Comparison of ENCODE assay signal across 19 mouse cellular contexts in the genomic region with DNA sequence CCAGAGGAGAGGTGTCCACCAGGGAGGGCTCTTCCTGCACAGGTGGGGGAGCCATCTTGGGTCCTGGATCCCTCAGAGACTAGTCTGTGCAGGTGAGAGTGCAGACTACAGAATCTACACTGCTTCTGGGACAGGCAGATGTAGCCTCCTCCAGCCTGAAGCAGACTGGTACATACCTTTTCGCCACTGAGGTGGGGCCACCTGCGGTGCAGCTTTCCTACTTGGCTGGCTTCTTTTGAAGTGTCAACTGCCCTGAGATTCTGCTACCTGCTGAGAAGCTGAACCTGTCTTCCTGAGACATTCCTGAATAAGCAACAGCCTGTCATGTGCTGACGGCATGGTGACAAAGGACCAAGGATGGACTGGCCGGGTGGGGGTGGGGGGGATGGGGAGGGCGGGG. TPM values are rescaled to one million over a fixed set of nuclear protein-coding genes. Genes with fewer than 3 reads are reported as not detected.
DNase-seq lines count a peak whose midpoint lies in the region; ATAC-seq and TF ChIP-seq lines count a peak whose summit lies in the region.
"Not testable (repeated sequence)": the region's sequence is repeated elsewhere in the genome, so short reads cannot be mapped to it uniquely, and the experiment has no call there.
"Had no signal": no experiment of that assay in that cellular context is flagged by ENCODE, and none has a peak within 500 bp of the region (broad histone marks: within the 10 kb centered on the region; RNA-seq: fewer than 3 reads in every experiment).

No protein-coding gene starts in this region.

- DNase-seq in R1 (ENCODE audit: low read depth, low spot score) = peak; percentile 80
- peak; percentile 14 for DNase-seq in midbrain, embryonic 10.5 days (ENCODE audit: low spot score)

- not testable (repeated sequence) for H3K36me3 ChIP-seq in ES-Bruce4 (ENCODE audit: control insufficient read depth, insufficient read depth, low read length, poor library complexity, severe bottlenecking); embryonic facial prominence, embryonic 13.5 days; heart, embryonic 12.5 days; heart, embryonic 15.5 days; midbrain, embryonic 10.5 days

- not testable (repeated sequence) for H3K27me3 ChIP-seq in ES-Bruce4 (ENCODE audit: control insufficient read depth, insufficient read depth, low read length, poor library complexity, severe bottlenecking); embryonic facial prominence, embryonic 13.5 days; heart, embryonic 12.5 days (replicated peaks); heart, embryonic 15.5 days; midbrain, embryonic 10.5 days (ENCODE audit: low read depth, poor library complexity, severe bottlenecking)

- peak overlapping the region; percentile 4 for H3K4me3 ChIP-seq in ES-Bruce4 (ENCODE audit: low read depth, low read length)
- not testable (repeated sequence) for H3K4me3 ChIP-seq in embryonic facial prominence, embryonic 13.5 days; heart, embryonic 15.5 days; midbrain, embryonic 10.5 days
- H3K4me3 ChIP-seq in heart, embryonic 12.5 days = 0 out of 2 replicates have a peak overlapping the region, but pooled peaks have one; percentile 9

- H3K27ac ChIP-seq in ES-Bruce4 (ENCODE audit: insufficient read depth, low read length) = peak overlapping the region; percentile 66
- H3K27ac ChIP-seq in embryonic facial prominence, embryonic 13.5 days; heart, embryonic 12.5 days (ENCODE audit: poor library complexity, severe bottlenecking); heart, embryonic 15.5 days; midbrain, embryonic 10.5 days (replicated peaks): not testable (repeated sequence)

- not testable (repeated sequence) for TF ChIP-seq CTCF in ES-Bruce4 (IDR thresholded peaks at IDR 0.05; ENCODE audit: low read depth, low read length)

- not testable (repeated sequence) for TF ChIP-seq POLR2A in ES-Bruce4 (IDR thresholded peaks at IDR 0.05; ENCODE audit: insufficient read depth, low read length)

- H3K4me1 ChIP-seq in ES-Bruce4 (ENCODE audit: control insufficient read depth, insufficient read depth, low read length); embryonic facial prominence, embryonic 13.5 days; heart, embryonic 12.5 days (replicated peaks); heart, embryonic 15.5 days (replicated peaks); midbrain, embryonic 10.5 days: not testable (repeated sequence)

- 30% methylated on average over 5 of the region's 5 CpGs for WGBS in embryonic facial prominence, embryonic 13.5 days
- WGBS in heart, embryonic 12.5 days = 25% methylated on average over 5 of the region's 5 CpGs
- 36% methylated on average over 5 of the region's 5 CpGs for WGBS in heart, embryonic 15.5 days
- WGBS in midbrain, embryonic 10.5 days = 14% methylated on average over 5 of the region's 5 CpGs

- ATAC-seq in embryonic facial prominence, embryonic 13.5 days (ENCODE audit: insufficient number of reproducible peaks, insufficient read depth, low FRiP score, low TSS enrichment, low read depth); heart, embryonic 12.5 days (ENCODE audit: insufficient number of reproducible peaks, low FRiP score); heart, embryonic 15.5 days (replicated peaks; ENCODE audit: insufficient number of reproducible peaks, insufficient read depth, low FRiP score, low read depth): not testable (repeated sequence)

- peak; percentile 73 for TF ChIP-seq EP300 in ES-Bruce4 (IDR thresholded peaks at IDR 0.05; ENCODE audit: insufficient read depth, low read depth, low read length)

- H3K9me3 ChIP-seq in ES-Bruce4 (replicated peaks; ENCODE audit: control insufficient read depth, insufficient read depth, low read length, poor library complexity, severe bottlenecking); embryonic facial prominence, embryonic 13.5 days; heart, embryonic 12.5 days (replicated peaks); heart, embryonic 15.5 days (replicated peaks); midbrain, embryonic 10.5 days (replicated peaks): not testable (repeated sequence)

- H3K9ac ChIP-seq in ES-Bruce4 (ENCODE audit: low read depth, poor library complexity, severe bottlenecking) = peak overlapping the region; percentile 64; the same call in 1 of the 2 replicates
- H3K9ac ChIP-seq in embryonic facial prominence, embryonic 13.5 days; heart, embryonic 12.5 days; heart, embryonic 15.5 days: not testable (repeated sequence)

- peak overlapping the region; percentile 16; the same call in 1 of the 2 replicates for H3K4me2 ChIP-seq in embryonic facial prominence, embryonic 13.5 days
- H3K4me2 ChIP-seq in heart, embryonic 12.5 days = peak overlapping the region; percentile 55
- peak overlapping the region; percentile 34; the same call in 1 of the 2 replicates for H3K4me2 ChIP-seq in heart, embryonic 15.5 days

RNA-seq across cellular contexts. Expression of gene Clca4b, which starts 15.0 kb away (rescaled TPM):
- 0.87 and 1.5 TPM in 2 replicates for polyA plus RNA-seq in ES-Bruce4 (2011; ENCODE audit: insufficient read depth, insufficient read length, low read depth, missing spikeins)
- polyA plus RNA-seq in embryonic facial prominence, embryonic 13.5 days (2015; fragmentation: Nextera tagmentation; extraction: Ambion mirVana) = 1.3 TPM in 1 of 2 replicates, not detected in the other
- polyA plus RNA-seq in heart, embryonic 12.5 days (2016; fragmentation: Nextera tagmentation; extraction: Ambion mirVana) = not detected in 2 replicates
- polyA plus RNA-seq in heart, embryonic 15.5 days (2015; fragmentation: Nextera tagmentation; extraction: Ambion mirVana) = not detected in 2 replicates
- polyA plus RNA-seq in midbrain, embryonic 10.5 days (2016; fragmentation: Nextera tagmentation; extraction: Ambion mirVana) = not detected in 2 replicates
- polyA plus RNA-seq: activated CD4-positive, CD25-positive, alpha-beta regulatory T cell, adult 4 months; brain, embryonic 14.5 days; cortical plate, adult 2 months; embryonic facial prominence, embryonic 10.5 days; embryonic facial prominence, embryonic 14.5 days; forebrain, embryonic 10.5 days; forebrain, embryonic 14.5 days; forebrain, postnatal 0 days; frontal cortex, adult 2 months; hindbrain, embryonic 12.5 days; hindbrain, embryonic 15.5 days had no signal

RNA-seq across cellular contexts. Expression of gene Clca4a, which starts 27.5 kb away (rescaled TPM):
- not detected in 2 replicates for polyA plus RNA-seq in ES-Bruce4 (2011; ENCODE audit: insufficient read depth, insufficient read length, low read depth, missing spikeins)
- polyA plus RNA-seq in embryonic facial prominence, embryonic 13.5 days (2015; fragmentation: Nextera tagmentation; extraction: Ambion mirVana) = 0.07 and 0.70 TPM in 2 replicates
- not detected in 2 replicates for polyA plus RNA-seq in heart, embryonic 12.5 days (2016; fragmentation: Nextera tagmentation; extraction: Ambion mirVana)
- polyA plus RNA-seq in heart, embryonic 15.5 days (2015; fragmentation: Nextera tagmentation; extraction: Ambion mirVana) = not detected in 2 replicates
- not detected in 2 replicates for polyA plus RNA-seq in midbrain, embryonic 10.5 days (2016; fragmentation: Nextera tagmentation; extraction: Ambion mirVana)
- polyA plus RNA-seq: activated CD4-positive, CD25-positive, alpha-beta regulatory T cell, adult 4 months; brain, embryonic 14.5 days; cortical plate, adult 2 months; embryonic facial prominence, embryonic 14.5 days; forebrain, embryonic 14.5 days; forebrain, postnatal 0 days; frontal cortex, adult 2 months; hindbrain, embryonic 12.5 days; intestine, embryonic 14.5 days; kidney, adult 2 months had no signal
